Mouse (Mus musculus): ENCODE results near the gene Tex30. TPM values are rescaled to one million over a fixed set of nuclear protein-coding genes. Genes with fewer than 3 reads are reported as not detected.

Gene Tex30
- polyA plus RNA-seq (2021), result 22.7 TPM

DNA sequence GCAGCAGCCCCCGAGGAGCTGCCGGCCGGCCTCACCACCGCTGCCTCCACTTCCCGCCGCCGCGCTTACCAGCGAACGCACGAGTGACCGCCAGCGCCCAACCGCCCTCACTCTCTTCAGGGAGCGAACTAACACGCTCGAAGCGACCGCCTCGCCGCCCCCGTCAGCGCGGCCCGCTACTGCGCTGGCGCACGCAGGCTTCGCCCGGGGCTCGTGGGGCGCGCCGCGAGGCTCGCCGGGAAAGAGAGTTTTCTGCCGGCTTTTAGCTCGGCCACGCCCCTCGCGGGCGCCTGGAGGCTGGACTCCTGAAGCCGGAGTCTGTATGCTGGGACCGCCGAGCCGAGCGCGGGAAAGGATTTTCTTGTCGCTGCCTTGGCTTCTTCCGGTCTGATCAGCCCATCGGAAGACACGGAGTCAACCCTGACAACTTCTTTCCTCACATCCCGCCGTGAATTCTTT is at the start of gene Tex30:
TSS of gene Tex30 (minus strand) at position 183 of the 459 bp plus-strand sequence.
- peak; percentile 68 for DNase-seq (ENCODE audit: low read depth, low spot score)
- peak; percentile 99 for ATAC-seq
- TF ChIP-seq CTCF (IDR thresholded peaks at IDR 0.05), result no peak
- in situ Hi-C loops (cut with MboI; ENCODE audit: low pct_unique_long_range_greater_than_20kb), result no loop called here
- POLR2A ChIA-PET, result interaction anchor here (0.6 to 1.5 kb wide), 2 partner anchors 18 to 246 kb away, joined by 9 to 13 read pairs; no protein-coding TSS in a partner anchor
- H3K27me3 ChIP-seq, result no peaks in the 10 kb centered on the region
- CTCF ChIA-PET, result no interaction called here

DNA sequence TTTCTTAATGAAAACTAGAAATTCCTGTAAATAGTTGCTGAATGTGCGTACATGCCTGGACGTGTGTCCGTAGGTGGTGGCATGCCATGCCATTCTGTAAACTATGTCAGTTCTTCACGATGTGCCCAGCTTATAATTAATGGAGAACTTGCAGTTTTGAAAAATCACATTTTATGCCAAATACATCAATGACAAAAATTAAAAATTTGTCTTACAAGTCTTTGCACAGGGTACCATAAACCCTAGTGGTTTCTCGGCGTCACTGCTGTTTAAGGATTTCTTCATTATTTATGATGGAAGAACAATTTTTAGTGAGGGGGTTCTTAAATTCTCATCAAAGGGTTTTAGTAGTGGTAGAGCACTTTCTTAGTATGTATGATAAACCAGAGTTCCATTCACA is 46.5 kb upstream of the Tex30 start:
- ATAC-seq, result no peak
- peak; percentile 43 for TF ChIP-seq CTCF (IDR thresholded peaks at IDR 0.05)
- CTCF ChIA-PET, result interaction anchor here (0.8 to 1.0 kb wide), 2 partner anchors 9 to 22 kb away, joined by 3 to 5 read pairs; no protein-coding TSS in a partner anchor
- in situ Hi-C loops (cut with MboI; ENCODE audit: low pct_unique_long_range_greater_than_20kb), result no loop called here
- POLR2A ChIA-PET, result no interaction called here
- DNase-seq (ENCODE audit: low read depth, low spot score), result no peak
- H3K27me3 ChIP-seq, result no peaks in the 10 kb centered on the region

GRCm38 (mm10) chr1:44147563-44148381 is 45.5 kb upstream of the Tex30 start, which contains the start of gene Ercc5:
Gene Ercc5, plus strand, starts transcription at chr1:44147744.
- in situ Hi-C loops (cut with MboI; ENCODE audit: low pct_unique_long_range_greater_than_20kb), result no loop called here
- TF ChIP-seq CTCF (IDR thresholded peaks at IDR 0.05), result no peak
- ATAC-seq (peak; percentile 95), DNase-seq (ENCODE audit: low read depth, low spot score) (no peak)
- POLR2A ChIA-PET, result no interaction called here
- CTCF ChIA-PET, result interaction anchor here (0.8 kb wide), 1 partner anchor 8 kb away, joined by 5 read pairs; no protein-coding TSS in a partner anchor
- H3K27me3 ChIP-seq, result no peaks in the 10 kb centered on the region

DNA sequence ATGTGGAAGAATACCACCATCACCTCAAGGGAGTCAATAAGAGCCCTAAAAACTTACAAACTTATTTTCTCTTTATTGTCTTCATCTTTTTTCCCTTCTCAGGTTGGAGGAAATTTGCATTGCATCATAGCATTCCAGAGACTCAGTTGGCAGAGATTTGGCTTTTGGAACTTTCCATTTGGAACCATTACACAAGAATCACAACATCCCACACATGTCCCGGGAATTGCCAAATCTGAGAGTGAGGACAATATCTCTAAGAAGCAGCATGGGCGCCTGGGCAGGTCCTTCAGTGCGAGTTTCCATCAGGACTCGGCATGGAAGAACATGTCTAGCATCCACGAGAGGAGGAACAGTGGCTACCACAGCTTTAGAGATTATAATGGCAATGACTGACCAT is 40.5 kb upstream of the Tex30 start:
- no peaks in the 10 kb centered on the region for H3K27me3 ChIP-seq
- ChIA-PET POLR2A (no interaction called here), CTCF (no interaction called here)
- in situ Hi-C loops (cut with MboI; ENCODE audit: low pct_unique_long_range_greater_than_20kb), result no loop called here
- no peak for TF ChIP-seq CTCF (IDR thresholded peaks at IDR 0.05)
- DNase-seq (ENCODE audit: low read depth, low spot score) (no peak), ATAC-seq (no peak)

- DNase-seq (ENCODE audit: low read depth, low spot score) (no peak), ATAC-seq (no peak)
- no peaks in the 10 kb centered on the region for H3K27me3 ChIP-seq
- ChIA-PET CTCF (interaction anchor here (1.2 to 1.8 kb wide), 3 partner anchors 8 to 9 kb away, joined by 3 to 5 read pairs (median 4); no protein-coding TSS in a partner anchor), POLR2A (interaction anchor here (0.6 kb wide), 1 partner anchor 20 kb away, joined by 4 read pairs; no protein-coding TSS in a partner anchor)
- TF ChIP-seq CTCF (IDR thresholded peaks at IDR 0.05), result no peak
- in situ Hi-C loops (cut with MboI; ENCODE audit: low pct_unique_long_range_greater_than_20kb), result no loop called here
Measured at GRCm38 (mm10) chr1:44140232-44140631, 38.0 kb upstream of the Tex30 start.

- CTCF ChIA-PET, result interaction anchor here (1.6 kb wide), 1 partner anchor 8 kb away, joined by 3 read pairs; no protein-coding TSS in a partner anchor
- H3K27me3 ChIP-seq, result no peaks in the 10 kb centered on the region
- DNase-seq (ENCODE audit: low read depth, low spot score), result no peak
- in situ Hi-C loops (cut with MboI; ENCODE audit: low pct_unique_long_range_greater_than_20kb), result no loop called here
- ATAC-seq, result no peak
- POLR2A ChIA-PET, result interaction anchor here (0.6 kb wide), 1 partner anchor 195 kb away, joined by 4 read pairs; no protein-coding TSS in a partner anchor
- TF ChIP-seq CTCF (IDR thresholded peaks at IDR 0.05), result no peak
Measured at GRCm38 (mm10) chr1:44129929-44130581, 27.8 kb upstream of the Tex30 start.

GRCm38 (mm10) chr1:44125590-44125989 is 23.3 kb upstream of the Tex30 start:
- no peak for ATAC-seq
- TF ChIP-seq CTCF (IDR thresholded peaks at IDR 0.05), result no peak
- ChIA-PET CTCF (interaction anchor here (0.8 to 1.5 kb wide), 2 partner anchors 13 to 227 kb away, joined by 3 read pairs; no protein-coding TSS in a partner anchor), POLR2A (no interaction called here)
- H3K27me3 ChIP-seq, result no peaks in the 10 kb centered on the region
- DNase-seq (ENCODE audit: low read depth, low spot score), result no peak
- in situ Hi-C loops (cut with MboI; ENCODE audit: low pct_unique_long_range_greater_than_20kb), result no loop called here

- in situ Hi-C loops (cut with MboI; ENCODE audit: low pct_unique_long_range_greater_than_20kb), result no loop called here
- DNase-seq (ENCODE audit: low read depth, low spot score), result no peak
- CTCF ChIA-PET, result interaction anchor here (1.2 kb wide), 1 partner anchor 9 kb away, joined by 3 read pairs; no protein-coding TSS in a partner anchor
- no peak for ATAC-seq
- POLR2A ChIA-PET, result no interaction called here
- no peaks in the 10 kb centered on the region for H3K27me3 ChIP-seq
- TF ChIP-seq CTCF (IDR thresholded peaks at IDR 0.05), result no peak
Measured at GRCm38 (mm10) chr1:44122256-44122655, 20.0 kb upstream of the Tex30 start.

DNA sequence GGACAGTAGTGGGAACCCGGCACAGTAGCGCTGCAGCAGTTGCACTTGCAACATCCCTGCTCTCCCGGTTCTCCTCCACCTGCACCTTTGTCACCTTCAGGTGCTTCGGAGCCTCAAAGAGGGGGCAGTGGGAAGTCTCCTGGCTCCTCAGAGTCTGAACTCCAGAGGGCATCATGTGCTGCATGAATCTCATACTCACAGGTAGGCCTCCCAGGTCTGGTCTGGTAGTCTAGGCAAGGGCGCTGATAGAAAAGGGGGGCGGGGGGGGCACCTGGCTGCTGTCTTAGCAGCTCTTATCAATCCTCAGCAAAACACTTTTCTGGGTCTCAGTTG is 17.8 kb upstream of the Tex30 start:
- no peaks in the 10 kb centered on the region for H3K27me3 ChIP-seq
- no peak for TF ChIP-seq CTCF (IDR thresholded peaks at IDR 0.05)
- POLR2A ChIA-PET, result interaction anchor here (0.6 to 1.2 kb wide), 2 partner anchors 18 to 21 kb away, joined by 4 to 13 read pairs; partner anchors contain the start of gene Tex30
- in situ Hi-C loops (cut with MboI; ENCODE audit: low pct_unique_long_range_greater_than_20kb), result no loop called here
- CTCF ChIA-PET, result interaction anchor here (1.5 kb wide), 1 partner anchor 12 kb away, joined by 7 read pairs; no protein-coding TSS in a partner anchor
- ATAC-seq (no peak), DNase-seq (ENCODE audit: low read depth, low spot score) (no peak)

DNA sequence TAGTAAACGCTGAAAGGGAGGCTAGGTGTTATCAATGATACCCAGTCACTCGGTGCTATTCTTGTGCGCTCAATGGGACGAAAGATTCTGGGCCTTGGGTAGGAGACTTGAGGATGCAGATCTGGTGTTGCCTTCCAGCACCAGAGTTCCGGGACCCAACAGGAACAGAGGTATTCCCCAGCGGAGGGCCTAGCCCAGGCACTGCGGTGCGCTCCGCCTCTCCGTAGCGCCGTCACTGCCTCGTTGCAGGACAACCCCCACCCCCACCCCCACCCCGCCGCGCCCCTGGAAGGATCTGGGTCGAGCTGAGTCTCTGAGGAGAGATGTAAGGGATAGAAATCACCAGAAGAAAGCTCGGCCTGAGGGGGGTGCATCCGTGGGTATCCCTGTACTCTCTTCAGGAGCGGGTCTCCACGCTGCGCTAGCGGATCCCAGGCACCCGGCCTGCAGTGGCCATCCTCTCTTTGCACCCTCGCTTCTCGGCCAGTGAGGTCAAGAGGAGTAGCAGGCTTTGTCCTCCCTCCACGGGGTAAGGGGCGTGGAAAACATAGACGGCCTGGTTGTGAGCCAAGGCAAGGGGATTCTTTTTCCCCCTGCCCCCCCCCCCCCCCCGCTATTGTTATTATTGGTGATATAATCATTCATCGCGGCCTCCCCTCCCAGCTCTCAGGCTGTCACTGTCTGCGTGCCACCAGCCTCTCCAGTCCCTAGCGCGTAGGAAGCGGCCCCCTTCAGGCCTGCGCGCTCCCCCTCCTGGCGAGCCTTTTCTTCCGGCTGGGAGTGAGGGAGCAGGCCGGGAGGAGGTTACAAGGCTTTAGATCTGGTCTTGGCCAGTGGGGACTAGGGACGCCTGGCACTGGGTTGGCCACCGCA is 17.2 kb upstream of the Tex30 start:
- in situ Hi-C loops (cut with MboI; ENCODE audit: low pct_unique_long_range_greater_than_20kb), result no loop called here
- peak; percentile 31 for DNase-seq (ENCODE audit: low read depth, low spot score)

More for the DNA sequence above, 17.2 kb upstream of the Tex30 start:
- ChIA-PET POLR2A (interaction anchor here (0.6 to 1.2 kb wide), 3 partner anchors 17 to 21 kb away, joined by 3 to 13 read pairs (median 4); partner anchors contain the start of gene Tex30), CTCF (interaction anchor here (1.5 kb wide), 1 partner anchor 12 kb away, joined by 7 read pairs; no protein-coding TSS in a partner anchor)
- TF ChIP-seq CTCF (IDR thresholded peaks at IDR 0.05), result peak; percentile 74
- peak; percentile 79 for ATAC-seq
- H3K27me3 ChIP-seq, result no peaks in the 10 kb centered on the region

Data from Patski (cell line).